Mouse (Mus musculus) hindbrain, postnatal 0 days (tissue): ENCODE data around the gene Nr2e3. TPM values are rescaled to one million over a fixed set of nuclear protein-coding genes. Genes with fewer than 3 reads are reported as not detected.

Source experiments
- ATAC-seq: fragments of 200-750 bp; cut with Nextera tagmentation; 2 replicates; pipeline ENCODE4 v1.8.0; 2017; ENCODE audit warnings: mild to moderate bottlenecking, moderate TSS enrichment, moderate library complexity
- DNase-seq: peaks from one replicate; pipeline ENCODE4 v3.0.0-alpha.2; 2015; ENCODE audit warnings: low spot score
- H3K27ac ChIP-seq: fragments of 300-500 bp; sonication (generic); 2 replicates; pipeline ENCODE4 v1.5.1; 2014; ENCODE audit warnings: mild to moderate bottlenecking
- H3K27me3 ChIP-seq: fragments of 300-500 bp; sonication (generic); 2 replicates; pipeline ENCODE4 v1.6.1; 2014; ENCODE audit warnings: low read length, mixed read lengths; ENCODE audit not compliant: insufficient read depth
- H3K36me3 ChIP-seq: fragments of 300-500 bp; sonication (generic); 2 replicates; pipeline ENCODE4 v1.6.1; 2014; ENCODE audit warnings: low read length, mixed read lengths; ENCODE audit not compliant: insufficient read depth
- H3K4me1 ChIP-seq: fragments of 300-500 bp; sonication (generic); 2 replicates; pipeline ENCODE4 v1.6.1; 2014; ENCODE audit warnings: antibody characterized with exemption, low read length, mixed read lengths; ENCODE audit not compliant: insufficient read depth
- H3K4me2 ChIP-seq: fragments of 300-500 bp; sonication (generic); 2 replicates; pipeline ENCODE4 v1.6.1; 2014; ENCODE audit warnings: low read depth, mild to moderate bottlenecking, low read length, moderate library complexity, mixed read lengths
- H3K4me3 ChIP-seq: fragments of 300-500 bp; sonication (generic); 2 replicates; pipeline ENCODE4 v1.5.1; 2014; ENCODE audit warnings: low read length
- H3K9ac ChIP-seq: fragments of 300-500 bp; sonication (generic); replicated peaks from 2 replicates; pipeline ENCODE4 v1.6.1; 2014; ENCODE audit warnings: mild to moderate bottlenecking, low read length, moderate library complexity, mixed read lengths
- H3K9me3 ChIP-seq: fragments of 300-500 bp; sonication (generic); 2 replicates; pipeline ENCODE4 v1.6.1; 2016; ENCODE audit warnings: low read length, mixed read lengths
- CTCF ChIP-seq: IDR thresholded peaks from 2 replicates; pipeline ENCODE4 v1.5.1; 2016; ENCODE audit warnings: antibody characterized with exemption, control low read depth, low read depth
- WGBS: fragments of 180-500 bp; shearing (Covaris S2); extraction: QIAGEN DNeasy Blood & Tissue Kit; methylation state at CpG from one replicate; pipeline ENCODE4 v1.1.7; 2014; 5-methylcytosine and 5-hydroxymethylcytosine counted together
- polyA plus RNA-seq: library from polyadenylated mRNA; unstranded; fragments of >200 nt; fragmentation: Nextera tagmentation; extraction: Ambion mirVana; gene quantifications from 2 replicates; pipeline ENCODE4 v1.2.1, GENCODE M21; 2015
- total RNA-seq: library from RNA; depleted of rRNA; stranded (reverse); fragments of >200 nt; gene quantifications from 2 replicates; pipeline ENCODE4 v1.2.3, GENCODE M21; 2014

The Nr2e3 gene
- total and polyA plus RNA-seq, 2 experiments from 2014 or later = not detected

GRCm38 (mm10) chr9:59951943-59952342 lies 8.5 kb downstream of the Nr2e3 start:
- H3K27me3 ChIP-seq = no peaks in the 10 kb centered on the region
- 0 out of 2 replicates have a peak, but pooled peaks cover 4% of the 10 kb centered on the region for H3K4me1 ChIP-seq
- no peak overlapping the region for H3K4me3 ChIP-seq
- H3K9me3 ChIP-seq = no peaks in the 10 kb centered on the region
- ATAC-seq (no peak), DNase-seq (no peak)
- H3K36me3 ChIP-seq = no peaks in the 10 kb centered on the region
- no peak for TF ChIP-seq CTCF
- WGBS = 84% methylated on average over 4 of the region's 4 CpGs
- H3K27ac ChIP-seq = no peak overlapping the region
- H3K9ac ChIP-seq = no peak overlapping the region
- no peak overlapping the region for H3K4me2 ChIP-seq

- TF ChIP-seq CTCF = no peak
- Histone ChIP-seq H3K9ac (no peak overlapping the region), H3K9me3 (no peaks in the 10 kb centered on the region), H3K27me3 (no peaks in the 10 kb centered on the region), H3K36me3 (no peaks in the 10 kb centered on the region), H3K27ac (no peak overlapping the region), H3K4me1 (0 out of 2 replicates have a peak, but pooled peaks cover 4% of the 10 kb centered on the region), H3K4me3 (no peak overlapping the region), H3K4me2 (no peak overlapping the region)
- ATAC-seq = no peak
- no peak for DNase-seq
- WGBS = 90% methylated on average over 9 of the region's 9 CpGs
These were observed 9.3 kb downstream of the Nr2e3 start for GRCm38 (mm10) chr9:59951001-59951750.

GRCm38 (mm10) chr9:59949981-59950380 lies 10.5 kb downstream of the Nr2e3 start:
- Histone ChIP-seq H3K9ac (no peak overlapping the region), H3K27ac (no peak overlapping the region), H3K4me1 (no peaks in the 10 kb centered on the region), H3K27me3 (no peaks in the 10 kb centered on the region), H3K4me3 (no peak overlapping the region), H3K4me2 (no peak overlapping the region), H3K36me3 (no peaks in the 10 kb centered on the region), H3K9me3 (no peaks in the 10 kb centered on the region)
- DNase-seq (no peak), ATAC-seq (no peak)
- 94% methylated on average over 5 of the region's 5 CpGs for WGBS
- no peak for TF ChIP-seq CTCF

GRCm38 (mm10) chr9:59949511-59949910 lies 10.9 kb downstream of the Nr2e3 start:
- Histone ChIP-seq H3K4me1 (no peaks in the 10 kb centered on the region), H3K27ac (no peak overlapping the region), H3K4me2 (no peak overlapping the region), H3K9me3 (no peaks in the 10 kb centered on the region), H3K36me3 (no peaks in the 10 kb centered on the region), H3K27me3 (no peaks in the 10 kb centered on the region), H3K4me3 (no peak overlapping the region), H3K9ac (no peak overlapping the region)
- ATAC-seq (no peak), DNase-seq (no peak)
- WGBS = 87% methylated on average over 6 of the region's 6 CpGs
- TF ChIP-seq CTCF = no peak

DNA sequence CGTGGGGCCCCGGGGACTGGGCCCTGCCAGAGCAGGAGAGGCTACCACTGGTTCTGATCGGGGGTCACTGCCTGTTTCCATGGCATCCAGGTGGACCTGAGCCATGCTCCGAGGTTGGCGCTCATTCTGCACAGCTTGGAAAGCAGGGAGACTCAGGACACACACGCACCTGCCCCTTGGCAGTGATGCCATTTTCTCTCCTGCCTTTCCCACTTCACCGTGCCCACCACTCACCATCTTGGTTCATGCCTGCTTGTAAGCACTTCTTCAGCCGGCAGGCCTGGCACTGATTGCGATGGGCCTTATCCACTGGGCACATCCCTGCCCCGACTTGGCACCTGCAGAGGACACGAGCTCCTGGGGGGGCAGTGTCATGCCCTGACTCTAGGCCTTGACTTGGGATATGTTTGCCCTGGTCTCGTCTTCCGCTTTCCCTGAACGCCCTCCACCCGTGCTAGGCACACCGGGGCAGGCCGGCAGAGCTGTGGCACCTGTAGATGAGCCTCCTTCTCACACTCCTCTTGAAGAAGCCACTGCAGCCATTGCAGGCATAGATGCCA lies 11.7 kb downstream of the Nr2e3 start:
- no peaks in the 10 kb centered on the region for H3K27me3 ChIP-seq
- no peak overlapping the region for H3K4me3 ChIP-seq
- no peaks in the 10 kb centered on the region for H3K4me1 ChIP-seq
- no peak for TF ChIP-seq CTCF
- H3K9me3 ChIP-seq = no peaks in the 10 kb centered on the region
- no peaks in the 10 kb centered on the region for H3K36me3 ChIP-seq
- H3K9ac ChIP-seq = no peak overlapping the region
- no peak overlapping the region for H3K4me2 ChIP-seq
- DNase-seq (no peak), ATAC-seq (no peak)
- WGBS = 83% methylated on average over 17 of the region's 17 CpGs
- H3K27ac ChIP-seq = no peak overlapping the region

- DNase-seq = no peak
- H3K4me2 ChIP-seq = no peak overlapping the region
- TF ChIP-seq CTCF = no peak
- no peak overlapping the region for H3K9ac ChIP-seq
- 51% methylated on average over 8 of the region's 8 CpGs for WGBS
- H3K27ac ChIP-seq = no peak overlapping the region
- no peaks in the 10 kb centered on the region for H3K36me3 ChIP-seq
- no peaks in the 10 kb centered on the region for H3K27me3 ChIP-seq
- H3K4me1 ChIP-seq = no peaks in the 10 kb centered on the region
- ATAC-seq = no peak
- no peaks in the 10 kb centered on the region for H3K9me3 ChIP-seq
- H3K4me3 ChIP-seq = no peak overlapping the region
These were observed 12.2 kb downstream of the Nr2e3 start for GRCm38 (mm10) chr9:59948226-59948625.

- ATAC-seq (no peak), DNase-seq (no peak)
- Histone ChIP-seq H3K36me3 (no peaks in the 10 kb centered on the region), H3K27me3 (no peaks in the 10 kb centered on the region), H3K9me3 (no peaks in the 10 kb centered on the region), H3K4me1 (no peaks in the 10 kb centered on the region), H3K9ac (no peak overlapping the region), H3K27ac (no peak overlapping the region), H3K4me3 (no peak overlapping the region), H3K4me2 (no peak overlapping the region)
- 82% methylated on average over 8 of the region's 8 CpGs for WGBS
- TF ChIP-seq CTCF = no peak
These were observed 13.2 kb downstream of the Nr2e3 start for GRCm38 (mm10) chr9:59947271-59947670.
